8 mouse cellular contexts compared by ENCODE assay signal in the genomic region with DNA sequence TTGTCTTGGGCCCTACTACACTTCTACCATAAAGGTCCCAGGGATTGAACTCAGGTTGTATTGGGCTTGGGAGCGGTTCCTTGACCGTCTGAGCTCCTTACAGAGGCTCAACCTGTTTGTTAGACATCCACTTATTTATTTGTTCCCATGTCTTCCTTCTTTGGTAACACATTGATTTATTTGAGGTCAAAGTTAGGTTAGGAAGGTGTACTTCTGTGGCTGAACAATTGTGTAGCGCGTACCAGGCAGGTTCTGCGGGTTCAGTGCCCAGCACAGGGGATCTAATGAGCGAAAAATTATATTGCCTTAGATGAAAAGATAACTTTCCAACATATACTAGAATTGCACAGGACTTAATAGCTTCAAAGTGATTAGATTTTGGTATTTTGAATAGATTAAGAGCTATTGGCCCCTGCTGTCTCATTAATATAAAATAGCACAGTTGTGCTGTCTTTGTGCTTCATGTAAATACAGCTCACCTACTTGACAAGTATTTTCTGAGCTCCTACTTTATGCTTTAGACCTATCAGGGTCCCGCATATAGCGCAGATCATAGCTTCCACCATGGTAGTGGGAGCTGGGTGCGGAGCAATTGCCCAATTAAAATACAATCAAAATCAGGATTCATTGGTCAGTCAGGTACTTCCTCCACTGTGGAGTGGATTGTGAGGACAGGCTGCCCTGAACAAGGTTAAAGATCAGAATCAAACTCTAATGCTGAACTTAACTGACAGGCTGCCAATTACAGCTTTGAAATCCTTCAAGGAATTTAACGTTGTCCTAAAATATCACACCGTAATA. TPM values are rescaled to one million over a fixed set of nuclear protein-coding genes. Genes with fewer than 3 reads are reported as not detected.
A peak's percentile ranks its signal among the peaks of the same experiment; 100 is the strongest.
DNase-seq lines count a peak whose midpoint lies in the region; ATAC-seq lines count a peak whose summit lies in the region.

No protein-coding gene starts in this region.

- no peak for ATAC-seq in midbrain, embryonic 14.5 days (ENCODE audit: low FRiP score, low TSS enrichment)

- no peaks in the 10 kb centered on the region for H3K27me3 ChIP-seq in midbrain, embryonic 14.5 days (ENCODE audit: control insufficient read depth, insufficient read depth, low read length)

- H3K9me3 ChIP-seq in midbrain, embryonic 14.5 days (ENCODE audit: control insufficient read depth, low read length) = no peaks in the 10 kb centered on the region

- H3K9ac ChIP-seq in midbrain, embryonic 14.5 days (replicated peaks; ENCODE audit: low read length) = peak overlapping the region; percentile 97

- 51% methylated on average over 11 of the region's 11 CpGs for WGBS in midbrain, embryonic 14.5 days

- peak overlapping the region; percentile 79 for H3K4me3 ChIP-seq in midbrain, embryonic 14.5 days (replicated peaks; ENCODE audit: low read depth, low read length)

- H3K27ac ChIP-seq in midbrain, embryonic 14.5 days (replicated peaks; ENCODE audit: low read depth, low read length) = peak overlapping the region; percentile 99

- H3K4me1 ChIP-seq in midbrain, embryonic 14.5 days (ENCODE audit: control insufficient read depth, insufficient read depth, low read length) = peaks cover 21% of the 10 kb centered on the region

- H3K36me3 ChIP-seq in midbrain, embryonic 14.5 days (ENCODE audit: control insufficient read depth, insufficient read depth, low read length) = no peaks in the 10 kb centered on the region

- peak; percentile 24 for DNase-seq in adrenal gland, postnatal 10 days
- no peak for DNase-seq in adrenal gland, adult 8-10 months
- DNase-seq in urinary bladder, postnatal 36 days (ENCODE audit: low spot score in 2 of 2) = peak; percentile 4 to 15
- DNase-seq in urinary bladder, postnatal 4 days (ENCODE audit: low spot score in 2 of 2) = no peak
- DNase-seq in kidney, postnatal 10 days = peak; percentile 19
- DNase-seq in midbrain, embryonic 14.5 days = no peak
- no peak for DNase-seq in right cerebral cortex, postnatal 14 days
- DNase-seq in right cerebral cortex, postnatal 10 days (ENCODE audit: low spot score in 2 of 2) = no peak

- peak overlapping the region; percentile 84 for H3K4me2 ChIP-seq in midbrain, embryonic 14.5 days (ENCODE audit: low read length)

RNA-seq across cellular contexts. Expression of a gene that starts 1.1 kb away (rescaled TPM):
- 100 to 1,000 TPM; 103 to 119 TPM for total RNA-seq in adrenal gland, postnatal 10 days (2021)
- 100 to 1,000 TPM in 3 of 4 experiments, 10 to 100 TPM in 1; 99.7 to 159 (median 118) TPM for total RNA-seq in adrenal gland, adult 8-10 months (2022)
- polyA plus RNA-seq in midbrain, embryonic 14.5 days (2014; fragmentation: Nextera tagmentation; extraction: Ambion mirVana) = 113 and 148 TPM in 2 replicates

RNA-seq across cellular contexts. Expression of a gene that starts 36.4 kb away (rescaled TPM):
- total RNA-seq in adrenal gland, postnatal 10 days (2021) = 1 to 10 TPM; 2.6 to 2.8 TPM
- total RNA-seq in adrenal gland, adult 8-10 months (2022) = 1 to 10 TPM in 1 of 4 experiments, under 1 TPM in 3; 0.24 to 1.0 (median 0.52) TPM
- polyA plus RNA-seq in midbrain, embryonic 14.5 days (2014; fragmentation: Nextera tagmentation; extraction: Ambion mirVana) = 0.47 and 0.68 TPM in 2 replicates

Comparison
In these comparisons a context has a peak if more than half of its experiments do, and no peak if none do; other contexts are left out.
1. DNase-seq: peak in adrenal gland, postnatal 10 days (single experiment), urinary bladder, postnatal 36 days (2 of 2) and kidney, postnatal 10 days (single experiment); none in adrenal gland, adult 8-10 months (single experiment), urinary bladder, postnatal 4 days (0 of 2), midbrain, embryonic 14.5 days (single experiment), right cerebral cortex, postnatal 14 days (single experiment) and right cerebral cortex, postnatal 10 days (0 of 2).